ENCODE assay signal across 9 mouse cellular contexts in the genomic region with DNA sequence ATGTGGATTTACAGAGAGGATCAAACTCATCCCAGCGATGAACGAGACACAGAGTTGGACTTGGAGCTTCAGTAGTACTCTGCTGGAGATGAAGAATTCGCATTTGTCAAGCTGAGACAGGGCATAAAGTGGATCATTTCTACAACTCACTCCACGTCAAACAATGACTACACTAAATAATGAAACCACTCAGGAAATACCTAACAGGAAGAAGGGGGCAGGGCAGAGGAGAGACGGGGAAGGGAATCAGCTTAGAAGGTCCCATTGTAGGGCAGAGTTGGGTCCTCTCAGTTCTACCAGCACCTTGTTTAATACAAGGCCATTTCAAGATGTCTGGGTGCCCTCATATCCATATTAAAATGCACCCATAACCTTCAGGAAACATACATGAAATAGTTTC. TPM values are rescaled to one million over a fixed set of nuclear protein-coding genes. Genes with fewer than 3 reads are reported as not detected.
DNase-seq lines count a peak whose midpoint lies in the region; ATAC-seq and TF ChIP-seq lines count a peak whose summit lies in the region.
"Had no signal": no experiment of that assay in that cellular context is flagged by ENCODE, and none has a peak within 500 bp of the region (broad histone marks: within the 10 kb centered on the region; RNA-seq: fewer than 3 reads in every experiment).

No protein-coding gene starts in this region.

- TF ChIP-seq CTCF in bone marrow macrophage, adult 2 months (IDR thresholded peaks at IDR 0.05; ENCODE audit: low read depth, low read length) = no peak
- TF ChIP-seq CTCF in hindbrain, postnatal 0 days (IDR thresholded peaks at IDR 0.05; ENCODE audit: low read depth) = no peak

- no peak for TF ChIP-seq POLR2A in bone marrow macrophage, adult 2 months (IDR thresholded peaks at IDR 0.05; ENCODE audit: borderline replicate concordance, low read depth, low read length)

- peaks cover 32% of the 10 kb centered on the region for H3K4me1 ChIP-seq in kidney, embryonic 15.5 days
- peaks cover 51% of the 10 kb centered on the region for H3K4me1 ChIP-seq in bone marrow macrophage, adult 2 months (ENCODE audit: control insufficient read depth, insufficient read depth, low read length)
- H3K4me1 ChIP-seq in lung, embryonic 15.5 days = peaks cover 46% of the 10 kb centered on the region; the same call in 1 of the 2 replicates
- H3K4me1 ChIP-seq in hindbrain, postnatal 0 days (ENCODE audit: insufficient read depth, low read length) = peaks cover 3% of the 10 kb centered on the region; the same call in 1 of the 2 replicates
- peaks cover 13% of the 10 kb centered on the region for H3K4me1 ChIP-seq in hindbrain, embryonic 16.5 days (ENCODE audit: control insufficient read depth, insufficient read depth, low read depth, low read length)

- peak overlapping the region; percentile 1; the same call in 1 of the 2 replicates for H3K4me2 ChIP-seq in kidney, embryonic 15.5 days
- peak overlapping the region; percentile 0; the same call in 1 of the 2 replicates for H3K4me2 ChIP-seq in lung, embryonic 15.5 days
- H3K4me2 ChIP-seq in hindbrain, postnatal 0 days (ENCODE audit: low read depth, low read length) = no peak overlapping the region
- H3K4me2 ChIP-seq in hindbrain, embryonic 16.5 days (ENCODE audit: low read length) = no peak overlapping the region
- H3K4me2 ChIP-seq: embryonic facial prominence, embryonic 12.5 days had no signal

- no peak overlapping the region for H3K9ac ChIP-seq in kidney, embryonic 15.5 days
- no peak overlapping the region for H3K9ac ChIP-seq in lung, embryonic 15.5 days
- no peak overlapping the region for H3K9ac ChIP-seq in hindbrain, postnatal 0 days (replicated peaks; ENCODE audit: low read length)
- H3K9ac ChIP-seq in hindbrain, embryonic 16.5 days (ENCODE audit: low read depth, low read length) = no peak overlapping the region
- H3K9ac ChIP-seq: embryonic facial prominence, embryonic 12.5 days had no signal

- no peak overlapping the region for H3K4me3 ChIP-seq in kidney, embryonic 15.5 days (replicated peaks)
- H3K4me3 ChIP-seq in bone marrow macrophage, adult 2 months (ENCODE audit: insufficient read depth, low read length) = peak overlapping the region; percentile 28; the same call in 1 of the 2 replicates
- H3K4me3 ChIP-seq in lung, embryonic 15.5 days = no peak overlapping the region
- no peak overlapping the region for H3K4me3 ChIP-seq in hindbrain, postnatal 0 days (ENCODE audit: low read length)
- H3K4me3 ChIP-seq in hindbrain, embryonic 16.5 days (ENCODE audit: low read length) = no peak overlapping the region
- H3K4me3 ChIP-seq: embryonic facial prominence, embryonic 12.5 days had no signal

- ATAC-seq in kidney, embryonic 15.5 days (replicated peaks; ENCODE audit: low FRiP score) = no peak
- ATAC-seq in lung, embryonic 15.5 days (ENCODE audit: borderline replicate concordance, extremely low read depth, low FRiP score, low TSS enrichment) = no peak
- no peak for ATAC-seq in hindbrain, postnatal 0 days
- no peak for ATAC-seq in hindbrain, embryonic 16.5 days

- no peak for DNase-seq in kidney, postnatal 4 days
- DNase-seq in thymus, postnatal 0 days (ENCODE audit: low spot score) = peak; percentile 59
- no peak for DNase-seq in hindbrain, postnatal 0 days (ENCODE audit: low spot score)
- DNase-seq in urinary bladder, adult 2 months (ENCODE audit: low spot score) = no peak

- 71% methylated on average over 5 of the region's 5 CpGs for WGBS in kidney, embryonic 15.5 days
- 61% methylated on average over 5 of the region's 5 CpGs for WGBS in lung, embryonic 15.5 days
- 77% methylated on average over 5 of the region's 5 CpGs for WGBS in hindbrain, postnatal 0 days
- 84% methylated on average over 5 of the region's 5 CpGs for WGBS in hindbrain, embryonic 16.5 days

- no peaks in the 10 kb centered on the region for H3K9me3 ChIP-seq in kidney, embryonic 15.5 days (replicated peaks)
- H3K9me3 ChIP-seq in lung, embryonic 15.5 days = no peaks in the 10 kb centered on the region
- no peaks in the 10 kb centered on the region for H3K9me3 ChIP-seq in hindbrain, postnatal 0 days (ENCODE audit: low read length)
- H3K9me3 ChIP-seq in hindbrain, embryonic 16.5 days (ENCODE audit: control insufficient read depth, low read length) = no peaks in the 10 kb centered on the region
- H3K9me3 ChIP-seq: embryonic facial prominence, embryonic 12.5 days had no signal

- H3K27me3 ChIP-seq in kidney, embryonic 15.5 days = no peaks in the 10 kb centered on the region
- no peaks in the 10 kb centered on the region for H3K27me3 ChIP-seq in lung, embryonic 15.5 days
- H3K27me3 ChIP-seq in hindbrain, postnatal 0 days (ENCODE audit: insufficient read depth, low read length) = no peaks in the 10 kb centered on the region
- H3K27me3 ChIP-seq in hindbrain, embryonic 16.5 days (replicated peaks; ENCODE audit: control insufficient read depth, insufficient read depth, low read length) = no peaks in the 10 kb centered on the region
- H3K27me3 ChIP-seq: embryonic facial prominence, embryonic 12.5 days had no signal

- no peak overlapping the region for H3K27ac ChIP-seq in kidney, embryonic 15.5 days
- peak overlapping the region; percentile 55 for H3K27ac ChIP-seq in bone marrow macrophage, adult 2 months (ENCODE audit: insufficient read depth, low read depth, low read length)
- H3K27ac ChIP-seq in lung, embryonic 15.5 days = peak overlapping the region; percentile 38
- no peak overlapping the region for H3K27ac ChIP-seq in hindbrain, postnatal 0 days
- no peak overlapping the region for H3K27ac ChIP-seq in hindbrain, embryonic 16.5 days (ENCODE audit: low read depth, low read length)
- H3K27ac ChIP-seq: embryonic facial prominence, embryonic 12.5 days had no signal

- H3K36me3 ChIP-seq in kidney, embryonic 15.5 days = peaks cover 9% of the 10 kb centered on the region; the same call in 1 of the 2 replicates
- H3K36me3 ChIP-seq in lung, embryonic 15.5 days = no peaks in the 10 kb centered on the region
- no peaks in the 10 kb centered on the region for H3K36me3 ChIP-seq in hindbrain, postnatal 0 days (ENCODE audit: insufficient read depth, low read length)
- no peaks in the 10 kb centered on the region for H3K36me3 ChIP-seq in hindbrain, embryonic 16.5 days (ENCODE audit: control insufficient read depth, insufficient read depth, low read length)
- H3K36me3 ChIP-seq: embryonic facial prominence, embryonic 12.5 days had no signal

RNA-seq across cellular contexts. Expression of gene Rab8b, which starts 4.1 kb away (rescaled TPM):
- 24.4 and 26.4 TPM in 2 replicates for polyA plus RNA-seq in kidney, embryonic 15.5 days (2015; fragmentation: Nextera tagmentation; extraction: Ambion mirVana)
- polyA plus RNA-seq in bone marrow macrophage, adult 2 months (2012; ENCODE audit: insufficient read depth, insufficient read length, missing spikeins) = 160 and 169 TPM in 2 replicates
- polyA plus RNA-seq in lung, embryonic 15.5 days (2015; fragmentation: Nextera tagmentation; extraction: Ambion mirVana) = 24.2 and 30.1 TPM in 2 replicates
- 14.4 and 25.8 TPM in 2 replicates for polyA plus RNA-seq in thymus, postnatal 0 days (2015; fragmentation: Nextera tagmentation; extraction: Ambion mirVana)
- total RNA-seq in hindbrain, postnatal 0 days (2014; rRNA removed) = 25.9 and 32.7 TPM in 2 replicates
- 26.3 and 27.1 TPM in 2 replicates for polyA plus RNA-seq in hindbrain, postnatal 0 days (2015; fragmentation: Nextera tagmentation; extraction: Ambion mirVana)
- 36.2 and 40.4 TPM in 2 replicates for polyA plus RNA-seq in hindbrain, embryonic 16.5 days (2015; fragmentation: Nextera tagmentation; extraction: Ambion mirVana)
- polyA plus RNA-seq in urinary bladder, adult 2 months (2012; rRNA removed) = 18.9 and 20.1 TPM in 2 replicates

RNA-seq across cellular contexts. Expression of gene Rps27l, which starts 30.5 kb away (rescaled TPM):
- 708 and 821 TPM in 2 replicates for polyA plus RNA-seq in kidney, embryonic 15.5 days (2015; fragmentation: Nextera tagmentation; extraction: Ambion mirVana)
- 256 and 349 TPM in 2 replicates for polyA plus RNA-seq in bone marrow macrophage, adult 2 months (2012; ENCODE audit: insufficient read depth, insufficient read length, missing spikeins)
- 602 and 647 TPM in 2 replicates for polyA plus RNA-seq in lung, embryonic 15.5 days (2015; fragmentation: Nextera tagmentation; extraction: Ambion mirVana)
- 828 and 912 TPM in 2 replicates for polyA plus RNA-seq in thymus, postnatal 0 days (2015; fragmentation: Nextera tagmentation; extraction: Ambion mirVana)
- 61.0 and 101 TPM in 2 replicates for total RNA-seq in hindbrain, postnatal 0 days (2014; rRNA removed)
- polyA plus RNA-seq in hindbrain, postnatal 0 days (2015; fragmentation: Nextera tagmentation; extraction: Ambion mirVana) = 258 and 271 TPM in 2 replicates
- 204 and 212 TPM in 2 replicates for polyA plus RNA-seq in hindbrain, embryonic 16.5 days (2015; fragmentation: Nextera tagmentation; extraction: Ambion mirVana)
- polyA plus RNA-seq in urinary bladder, adult 2 months (2012; rRNA removed) = 270 and 343 TPM in 2 replicates

RNA-seq across cellular contexts. Expression of gene Lactb, which starts 59.9 kb away (rescaled TPM):
- 14.4 and 17.4 TPM in 2 replicates for polyA plus RNA-seq in kidney, embryonic 15.5 days (2015; fragmentation: Nextera tagmentation; extraction: Ambion mirVana)
- 19.6 and 22.9 TPM in 2 replicates for polyA plus RNA-seq in bone marrow macrophage, adult 2 months (2012; ENCODE audit: insufficient read depth, insufficient read length, missing spikeins)
- polyA plus RNA-seq in lung, embryonic 15.5 days (2015; fragmentation: Nextera tagmentation; extraction: Ambion mirVana) = 6.7 and 7.2 TPM in 2 replicates
- polyA plus RNA-seq in thymus, postnatal 0 days (2015; fragmentation: Nextera tagmentation; extraction: Ambion mirVana) = 9.8 and 10.9 TPM in 2 replicates
- 13.1 and 18.4 TPM in 2 replicates for total RNA-seq in hindbrain, postnatal 0 days (2014; rRNA removed)
- polyA plus RNA-seq in hindbrain, postnatal 0 days (2015; fragmentation: Nextera tagmentation; extraction: Ambion mirVana) = 12.8 and 15.2 TPM in 2 replicates
- 12.1 and 12.3 TPM in 2 replicates for polyA plus RNA-seq in hindbrain, embryonic 16.5 days (2015; fragmentation: Nextera tagmentation; extraction: Ambion mirVana)
- 15.0 and 17.1 TPM in 2 replicates for polyA plus RNA-seq in urinary bladder, adult 2 months (2012; rRNA removed)

Comparison
In these comparisons a context has a peak if more than half of its experiments do, and no peak if none do; other contexts are left out.
1. H3K27ac ChIP-seq: peak in bone marrow macrophage, adult 2 months (single experiment) and lung, embryonic 15.5 days (single experiment); none in kidney, embryonic 15.5 days (single experiment), hindbrain, postnatal 0 days (single experiment) and hindbrain, embryonic 16.5 days (single experiment).
2. H3K4me2 ChIP-seq: peak in kidney, embryonic 15.5 days (single experiment) and lung, embryonic 15.5 days (single experiment); none in hindbrain, postnatal 0 days (single experiment) and hindbrain, embryonic 16.5 days (single experiment).